Mouse (Mus musculus) testis, adult 2 months (tissue): ENCODE data around the gene Cpb2.

Experiments
- CTCF ChIP-seq: fragments of 200-500 bp; IDR thresholded peaks from 2 replicates; pipeline ENCODE4 v1.5.1; 2012; ENCODE audit warnings: low read depth, mild to moderate bottlenecking, inconsistent platforms, low read length, moderate library complexity; ENCODE audit not compliant: control insufficient read depth, insufficient read depth, insufficient replicate concordance
- POLR2A ChIP-seq: fragments of 200-500 bp; IDR thresholded peaks from 2 replicates; pipeline ENCODE4 v1.6.1; 2012; ENCODE audit warnings: low read depth, mild to moderate bottlenecking, inconsistent platforms, low read length, moderate library complexity; ENCODE audit not compliant: control insufficient read depth

DNA sequence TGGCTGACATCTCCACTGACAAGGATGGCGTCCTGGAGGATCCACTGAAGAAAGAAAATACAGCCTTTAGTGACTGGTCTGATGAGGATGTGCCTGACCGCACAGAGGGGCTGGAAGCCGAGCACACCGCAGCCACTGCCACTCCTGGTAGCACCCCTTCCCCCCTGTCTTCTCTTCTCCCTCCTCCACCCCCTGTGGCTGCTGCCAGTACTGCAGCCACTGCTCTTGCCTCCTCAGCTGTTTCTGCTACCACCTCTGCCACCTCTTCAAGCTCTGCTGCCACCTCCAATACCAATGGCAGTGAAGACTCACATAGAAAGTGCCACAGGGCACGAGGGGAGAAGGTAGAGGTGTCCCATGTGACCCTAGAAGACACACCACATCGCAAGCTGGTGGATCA is 88.5 kb downstream of the Cpb2 start:
- TF ChIP-seq CTCF (0 out of 2 replicates have a peak, but pooled peaks have one; percentile 33), POLR2A (no peak)
